Mouse (Mus musculus) ovary, adult 10 weeks (tissue): ENCODE results near the gene Prl3c1. TPM values are rescaled to one million over a fixed set of nuclear protein-coding genes. Genes with fewer than 3 reads are reported as not detected.

Experiments
- polyA plus RNA-seq: library from polyadenylated mRNA; stranded (reverse); fragments of 350-450 nt; fragmentation: Illumina TruSeq; extraction: RNeasy Lipid Tissue Mini Kit (QIAGEN cat#74804); gene quantifications from one replicate; pipeline ENCODE4 v1.2.3, GENCODE M21; 2014

Gene Prl3c1
- not detected for polyA plus RNA-seq

GRCm38 (mm10) chr13:27196359-27196758 lies at the start of gene Prl3c1:
TSS of gene Prl3c1 (plus strand) at chr13:27196659.

GRCm38 (mm10) chr13:27156490-27156889 lies 40.0 kb upstream of the Prl3c1 start, which contains the start of gene Prl3d3:
TSS of gene Prl3d3 (plus strand) at chr13:27156790.

GRCm38 (mm10) chr13:27241547-27241946 lies 45.1 kb downstream of the Prl3c1 start, which contains the start of gene Prl3b1:
TSS of gene Prl3b1 (plus strand) at chr13:27241847.

Other genes starting within 250 kb of the Prl3c1 start
- gene Prl, start 139.1 kb upstream of the Prl3c1 start, polyA plus RNA-seq, result not detected
- gene Prl3d1, start 102.5 kb upstream of the Prl3c1 start, polyA plus RNA-seq, result not detected
- gene Prl3d2, start 75.0 kb upstream of the Prl3c1 start, polyA plus RNA-seq, result not detected
- not detected for gene Prl3d3, start 39.9 kb upstream of the Prl3c1 start, polyA plus RNA-seq
- not detected for gene Prl3b1, start 45.2 kb downstream of the Prl3c1 start, polyA plus RNA-seq
- gene Prl3a1, start 62.8 kb downstream of the Prl3c1 start, polyA plus RNA-seq, result not detected
- not detected for gene Prl6a1, start 116.0 kb downstream of the Prl3c1 start, polyA plus RNA-seq
- gene Prl8a2, start 149.0 kb downstream of the Prl3c1 start, polyA plus RNA-seq, result 0.54 TPM
- not detected for gene Prl2b1, start 194.2 kb downstream of the Prl3c1 start, polyA plus RNA-seq
- gene Prl8a6, start 242.0 kb downstream of the Prl3c1 start, polyA plus RNA-seq, result not detected